Mouse (Mus musculus): ENCODE data around the gene Fabp6.

Fabp6 gene

DNA sequence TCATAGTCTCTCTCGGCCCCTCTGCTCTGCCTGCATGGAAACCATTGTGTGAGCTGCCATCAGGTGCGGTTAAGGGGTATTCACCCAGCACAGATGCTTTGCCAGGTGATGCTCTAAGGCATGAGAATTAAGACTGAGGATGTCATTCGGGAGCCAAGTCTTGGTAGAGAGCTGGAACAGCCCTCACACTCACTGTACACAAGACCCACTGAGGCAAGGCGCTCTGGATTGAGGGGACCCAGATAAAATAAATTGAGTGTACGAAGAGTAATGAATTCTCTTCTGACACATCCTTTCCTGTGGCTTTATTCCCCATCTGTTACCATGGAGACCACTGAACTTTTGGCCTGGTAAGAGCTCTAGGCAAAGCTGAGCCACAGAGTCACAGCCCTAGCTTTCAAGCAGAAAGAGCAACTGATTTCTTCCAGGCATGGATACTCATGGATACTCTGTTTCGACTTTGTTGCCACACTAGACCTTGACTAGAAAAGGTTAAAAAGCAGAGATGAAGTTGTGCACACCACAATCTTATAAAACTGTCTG is 11.7 kb downstream of the Fabp6 start:
- DNase-seq (ENCODE audit: low read depth): no peak

DNA sequence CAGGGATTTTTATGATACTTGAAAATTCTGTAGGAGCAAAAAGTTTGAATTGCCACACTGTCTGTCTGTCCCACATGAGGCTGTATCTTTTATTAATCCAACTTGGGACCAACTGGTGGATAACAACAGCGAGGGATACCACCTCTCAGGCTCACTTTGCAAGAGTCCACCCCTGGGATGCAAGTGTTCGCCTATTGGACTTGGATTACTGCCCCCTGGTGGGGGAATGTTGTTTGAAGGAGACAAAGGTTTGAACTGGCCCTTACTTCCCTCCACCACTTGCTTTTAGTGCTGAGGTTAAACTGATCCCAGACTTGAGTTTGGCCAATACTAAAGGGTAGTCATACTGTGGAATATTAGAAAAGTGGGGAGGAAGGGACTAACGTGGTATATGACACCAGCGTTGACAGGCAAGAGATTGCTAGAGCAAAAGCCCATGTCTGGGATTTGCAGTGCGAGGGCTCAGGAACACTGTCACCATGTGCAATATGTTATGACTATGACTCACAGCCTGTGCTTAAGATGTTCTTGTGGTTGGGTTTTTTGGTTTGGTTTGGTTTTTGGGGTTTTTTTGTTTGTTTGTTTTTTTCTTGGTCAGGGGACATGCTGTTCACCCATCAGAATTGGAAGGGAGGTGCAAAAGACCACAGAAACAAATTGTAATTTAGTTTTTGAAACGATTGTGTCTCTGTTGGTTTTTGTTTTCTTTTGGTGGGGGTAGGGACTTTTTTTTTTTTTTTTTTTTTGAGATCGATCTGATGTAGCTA is 14.8 kb downstream of the Fabp6 start, which contains the start of gene 4933415A04Rik:
Gene 4933415A04Rik, plus strand, starts transcription at position 717 of the 767 bp plus-strand sequence.
- peak; percentile 28 for DNase-seq (ENCODE audit: low read depth)

DNA sequence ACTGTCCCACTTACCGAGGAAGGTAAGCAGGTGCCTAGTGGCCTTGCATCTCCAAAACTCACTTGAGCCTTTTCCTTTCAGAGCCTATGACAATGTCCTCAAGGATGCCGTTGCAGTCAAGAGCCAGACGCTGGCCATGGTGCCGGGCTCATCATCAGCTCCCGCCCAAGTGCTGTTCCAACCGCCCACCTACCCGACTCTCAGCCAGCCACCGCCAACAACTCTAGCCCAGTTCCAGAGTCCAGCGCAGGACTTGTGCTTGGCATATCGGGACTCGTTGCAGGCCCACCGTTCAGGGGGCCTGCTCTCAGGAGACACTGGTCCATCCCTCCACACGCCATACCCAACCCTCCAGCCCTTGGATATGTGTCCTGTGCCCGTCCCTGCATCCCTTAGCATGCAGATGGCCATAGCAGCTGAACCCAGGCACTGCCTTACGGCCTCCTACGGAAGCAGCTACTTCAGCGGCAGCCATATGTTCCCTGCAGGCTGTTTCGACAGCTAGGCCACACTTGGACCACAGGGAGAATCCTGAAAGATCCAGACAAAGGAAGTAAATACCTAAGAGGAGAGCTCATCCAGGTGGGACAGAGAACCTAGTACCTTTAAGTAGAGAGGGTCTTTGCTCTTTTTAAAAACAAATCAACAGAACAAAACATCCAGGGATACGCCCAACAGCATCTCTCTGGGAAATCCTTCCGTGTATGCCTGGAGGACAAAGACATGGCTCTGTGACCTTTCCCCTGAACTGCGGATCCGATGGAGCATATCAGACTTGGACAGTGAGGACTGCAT is 15.9 kb downstream of the Fabp6 start:
- DNase-seq (ENCODE audit: low read depth): no peak

DNA sequence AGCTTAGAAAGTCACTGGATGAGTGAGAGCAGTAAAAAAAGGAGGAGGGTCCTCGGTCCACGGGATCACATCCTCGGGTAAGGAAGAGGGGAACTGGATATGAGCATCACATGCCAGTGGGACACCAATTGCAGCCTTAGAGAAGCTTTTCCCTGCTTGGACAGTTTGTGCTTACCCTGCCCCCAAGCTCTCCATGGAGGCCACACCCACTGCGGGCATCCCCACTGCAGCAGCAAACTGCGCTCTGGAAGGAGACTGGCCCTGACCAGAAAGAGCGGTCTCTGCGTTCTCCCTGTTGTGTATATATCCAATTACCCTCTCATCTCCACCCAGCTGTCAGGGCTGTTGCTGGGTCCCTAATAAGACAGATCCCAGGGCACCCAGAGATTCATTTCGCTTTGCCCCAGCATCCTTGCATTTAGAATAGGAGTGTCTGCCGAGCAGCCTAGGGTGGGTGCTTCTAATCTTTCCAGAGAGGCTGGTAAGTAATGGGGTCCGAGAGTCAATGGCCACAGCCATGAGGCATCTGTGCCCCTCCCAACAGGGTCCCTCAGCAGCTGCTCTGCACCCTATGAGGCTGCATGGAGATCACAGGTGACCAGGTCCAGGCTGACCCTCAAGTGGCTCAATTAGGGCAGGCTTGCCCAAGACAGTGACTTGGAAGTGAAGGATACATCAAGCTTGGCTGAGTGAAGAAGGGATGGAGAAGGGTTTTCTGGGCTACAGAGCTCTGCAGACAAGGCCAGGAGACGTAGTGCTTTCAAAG is 23.4 kb downstream of the Fabp6 start:
- DNase-seq (ENCODE audit: low read depth): no peak

DNA sequence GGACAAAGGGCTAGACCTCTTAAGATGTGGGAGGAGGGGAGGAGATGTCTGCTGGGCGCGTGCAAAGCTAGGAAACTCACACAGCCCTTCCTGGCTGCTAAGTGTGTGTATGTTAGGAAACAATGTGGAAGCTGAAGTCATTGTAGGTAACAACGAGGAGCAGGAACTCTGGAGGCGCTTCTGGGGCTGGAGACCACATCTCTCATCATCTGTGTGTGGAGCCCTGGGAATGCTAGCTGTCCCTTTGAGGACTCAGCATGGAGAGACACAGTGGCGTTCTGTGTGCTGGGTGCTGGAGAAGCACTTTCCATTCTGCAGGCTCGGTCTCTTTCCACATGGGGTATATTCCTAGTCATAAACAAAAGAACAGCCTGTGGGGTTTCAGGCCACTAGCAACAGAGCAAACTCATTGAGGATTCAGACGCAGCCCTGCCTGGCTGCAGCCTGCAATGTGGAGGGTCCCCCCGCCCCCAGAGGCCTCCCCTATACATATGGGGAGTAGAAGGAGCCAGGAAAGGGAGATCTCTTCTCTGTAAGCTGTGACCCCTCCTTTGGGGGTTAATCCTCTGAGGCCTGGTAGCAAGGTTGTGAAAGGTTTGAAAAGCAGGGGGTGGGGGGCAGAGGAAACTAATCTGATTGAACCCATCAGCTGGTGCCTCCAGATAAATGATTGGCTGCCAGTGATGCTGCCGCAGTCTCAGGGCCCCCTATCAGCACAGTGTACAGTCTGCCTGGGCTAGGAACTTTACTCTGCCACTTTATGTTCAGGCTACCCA is 25.8 kb downstream of the Fabp6 start:
- no peak for DNase-seq (ENCODE audit: low read depth)

DNA sequence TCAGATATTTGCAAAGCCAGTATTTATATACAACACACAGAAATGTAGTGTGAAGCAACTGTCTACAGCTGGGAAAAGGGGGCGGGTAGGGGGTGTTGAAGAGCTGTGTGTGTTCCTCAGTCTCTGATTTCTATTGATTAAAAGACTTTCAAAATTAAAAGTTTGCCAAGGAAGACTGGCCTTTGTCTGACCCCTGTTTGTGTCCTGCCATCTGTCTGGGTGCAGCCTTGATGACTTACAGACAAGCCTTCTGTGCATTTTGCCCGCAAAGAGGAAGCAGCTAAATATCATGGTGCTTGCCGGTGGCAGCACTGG is 26.3 kb downstream of the Fabp6 start:
- DNase-seq (ENCODE audit: low read depth): no peak

DNA sequence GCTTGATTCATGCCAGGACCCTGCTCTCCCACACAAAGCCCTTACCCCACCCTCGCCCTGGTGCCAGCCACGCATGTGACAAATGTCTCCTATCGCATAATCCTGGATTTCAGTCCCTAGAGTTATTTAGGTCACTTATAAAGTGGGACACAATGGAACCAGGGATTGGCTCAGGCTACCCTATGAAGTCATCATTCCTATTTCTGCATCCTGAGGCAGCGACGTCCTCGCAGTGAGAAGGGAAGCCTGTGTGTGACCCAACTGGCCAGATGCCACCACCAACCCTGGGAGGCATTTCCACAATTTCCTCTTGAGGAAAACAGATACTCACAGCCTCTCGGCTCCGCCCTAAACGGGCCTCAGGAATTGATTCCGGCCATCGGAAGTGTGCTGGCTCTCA is 31.7 kb downstream of the Fabp6 start:
- DNase-seq (ENCODE audit: low read depth): no peak

DNA sequence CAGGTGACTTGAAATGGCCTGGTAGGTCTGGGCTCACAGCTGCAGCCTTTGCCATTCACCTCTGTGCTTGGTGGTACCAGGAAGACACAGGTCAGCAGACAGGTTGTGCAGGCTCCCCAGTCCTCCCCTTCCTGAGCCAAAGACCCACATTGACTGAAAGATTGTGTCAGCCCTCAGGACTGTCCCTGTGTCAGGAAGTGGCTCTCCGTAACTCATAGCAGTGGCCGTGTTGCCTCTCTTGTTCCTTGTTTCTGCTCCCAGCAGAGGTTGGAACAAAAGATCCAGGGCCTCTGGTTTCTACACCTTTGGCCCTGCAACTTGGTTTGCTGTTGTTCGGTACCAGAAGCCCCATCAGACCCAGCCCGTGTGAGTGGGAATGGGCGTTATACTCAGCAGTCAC is 32.2 kb downstream of the Fabp6 start:
- no peak for DNase-seq (ENCODE audit: low read depth)

DNA sequence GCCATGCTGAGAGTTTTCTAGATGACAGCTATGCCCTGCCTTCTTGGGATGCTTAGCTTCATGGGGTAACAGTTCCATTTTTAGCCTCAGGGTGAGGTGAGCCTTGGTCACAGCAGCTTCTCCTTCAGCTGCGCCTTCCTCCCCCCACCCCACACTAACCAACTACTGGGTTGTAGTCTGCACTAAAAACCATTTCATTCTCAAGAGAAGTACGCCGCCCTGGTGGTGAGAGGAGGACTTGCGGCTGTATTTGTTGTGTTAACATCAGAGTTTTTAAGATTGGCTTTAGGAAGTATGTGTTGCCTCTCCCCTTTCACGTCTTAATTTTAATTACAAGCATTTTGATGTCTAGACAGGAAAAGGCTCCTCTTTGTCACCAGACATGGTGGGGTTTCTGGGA is 33.1 kb downstream of the Fabp6 start:
- peak; percentile 17 for DNase-seq (ENCODE audit: low read depth)

DNA sequence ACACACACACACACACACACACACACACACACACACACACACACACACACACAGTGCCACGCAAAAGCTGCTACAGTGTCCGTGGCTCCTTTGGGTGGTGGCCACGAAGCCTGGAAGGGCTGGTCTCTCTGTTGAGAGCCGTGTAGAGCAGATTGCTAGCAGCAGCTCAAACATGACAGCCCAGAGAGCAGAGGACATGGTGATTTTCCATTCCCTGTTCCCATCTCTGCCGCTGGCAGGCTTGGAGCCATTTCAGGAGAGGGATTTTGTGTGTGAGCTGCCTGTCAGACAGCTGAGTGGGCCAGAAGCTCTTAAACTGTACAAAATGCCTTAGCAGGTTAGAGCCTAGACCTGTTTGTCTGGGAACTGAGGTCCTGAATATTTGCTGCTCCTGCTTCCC is 34.6 kb downstream of the Fabp6 start:
- DNase-seq (ENCODE audit: low read depth): no peak

DNA sequence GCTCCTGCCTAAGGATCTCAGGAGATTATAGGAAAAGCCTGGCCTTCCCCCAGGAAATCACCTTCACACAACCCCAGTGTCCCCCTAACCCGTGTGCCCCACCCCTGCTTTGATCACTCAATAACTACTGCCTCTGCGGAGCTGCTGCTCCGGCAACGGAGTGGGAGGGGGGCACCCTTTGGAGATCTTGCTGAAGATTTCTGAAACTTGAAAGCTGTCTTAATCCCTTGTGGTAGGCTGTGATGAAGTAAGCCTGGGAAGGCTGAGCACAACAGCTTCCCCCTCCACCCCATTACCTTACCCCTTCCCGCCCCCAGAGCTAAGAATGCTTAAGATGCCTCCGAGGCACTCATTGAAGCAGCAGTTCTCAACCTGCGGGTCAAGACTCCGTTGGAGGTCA is 35.5 kb downstream of the Fabp6 start:
- DNase-seq (ENCODE audit: low read depth): no peak

DNA sequence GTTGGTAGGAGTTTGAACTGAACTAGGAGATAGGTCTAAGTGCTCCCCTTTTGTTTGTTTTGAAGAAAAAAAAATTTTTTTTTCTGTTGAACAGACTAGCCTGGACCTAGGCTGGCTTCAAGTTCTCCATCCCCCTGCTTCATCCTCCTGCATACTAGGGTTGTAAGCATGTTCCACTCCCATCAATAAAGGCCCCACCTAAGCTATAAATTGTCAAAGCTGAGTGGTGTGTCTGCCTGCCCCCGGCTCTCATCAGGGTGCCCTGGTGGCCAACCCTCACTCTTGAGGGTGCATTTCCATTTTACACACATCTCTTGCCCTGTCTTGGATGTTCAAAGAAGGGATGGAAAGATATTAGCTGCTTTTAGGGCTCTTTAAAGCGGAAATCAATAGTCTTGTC is 35.9 kb downstream of the Fabp6 start:
- no peak for DNase-seq (ENCODE audit: low read depth)

DNA sequence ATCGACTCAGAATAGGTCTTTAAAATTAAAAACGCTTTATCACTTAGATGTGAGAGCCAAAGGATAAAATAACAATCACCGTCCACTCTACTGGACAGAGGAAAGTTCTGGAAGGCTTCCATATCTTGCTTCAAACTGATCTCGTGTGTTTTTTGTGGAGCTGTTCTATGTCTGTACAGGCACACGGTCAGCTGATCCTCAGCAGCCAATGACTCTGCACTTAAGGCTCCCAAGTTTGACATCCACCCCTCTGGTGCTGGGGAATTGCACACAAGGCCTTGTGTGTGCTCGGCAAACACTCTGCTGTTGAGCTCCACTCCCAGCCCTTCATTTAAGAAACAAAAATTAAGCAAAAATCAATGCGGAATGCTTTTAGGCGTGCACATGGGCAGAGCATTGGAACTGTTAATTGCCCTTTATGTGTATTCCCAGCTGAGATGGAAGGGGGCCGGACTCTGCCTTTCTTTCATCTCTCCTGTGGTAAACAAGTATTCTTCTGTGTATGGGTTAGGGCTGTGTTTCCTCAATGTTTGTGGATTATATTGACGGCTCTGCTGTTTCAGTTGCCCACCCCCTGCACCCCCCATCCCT is 37.6 kb downstream of the Fabp6 start:
- no peak for DNase-seq (ENCODE audit: low read depth)

DNA sequence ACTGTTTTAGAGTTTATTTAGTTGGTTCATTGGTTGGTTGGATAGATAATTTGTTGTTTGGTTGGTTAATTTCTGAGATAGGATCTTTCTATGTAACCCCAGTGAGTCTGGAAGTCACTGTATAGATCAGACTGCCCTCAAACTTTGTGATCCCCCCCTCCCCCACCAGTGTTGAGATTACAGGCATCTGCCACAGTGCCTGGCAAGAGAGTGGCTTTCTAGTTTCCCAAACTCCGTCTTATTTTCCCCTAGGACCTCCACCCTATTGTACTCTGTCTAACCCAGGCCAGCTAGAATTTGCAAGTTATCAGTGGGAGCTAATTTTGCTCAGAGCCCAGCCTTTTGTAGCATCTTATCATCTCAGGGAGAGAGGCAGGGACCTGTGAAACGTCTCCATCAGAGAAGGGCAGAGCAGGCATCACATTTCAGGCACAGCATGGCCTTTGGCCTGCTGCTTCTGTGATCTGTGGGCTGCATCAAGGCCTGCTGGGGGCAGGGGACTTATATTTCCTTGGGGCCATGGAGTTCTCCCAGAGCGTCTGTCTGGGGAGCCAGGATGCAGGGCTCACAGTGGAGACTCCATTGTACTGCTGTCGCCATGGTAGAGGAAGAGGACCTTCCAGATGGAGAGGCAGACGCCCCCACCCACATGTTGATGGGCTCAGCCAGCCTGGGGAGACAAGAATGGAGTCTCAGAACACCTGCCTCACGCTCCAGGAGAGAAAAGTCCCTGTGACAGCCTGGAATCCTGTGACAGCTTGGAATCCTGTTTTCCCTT is 41.6 kb downstream of the Fabp6 start:
- no peak for DNase-seq (ENCODE audit: low read depth)

DNA sequence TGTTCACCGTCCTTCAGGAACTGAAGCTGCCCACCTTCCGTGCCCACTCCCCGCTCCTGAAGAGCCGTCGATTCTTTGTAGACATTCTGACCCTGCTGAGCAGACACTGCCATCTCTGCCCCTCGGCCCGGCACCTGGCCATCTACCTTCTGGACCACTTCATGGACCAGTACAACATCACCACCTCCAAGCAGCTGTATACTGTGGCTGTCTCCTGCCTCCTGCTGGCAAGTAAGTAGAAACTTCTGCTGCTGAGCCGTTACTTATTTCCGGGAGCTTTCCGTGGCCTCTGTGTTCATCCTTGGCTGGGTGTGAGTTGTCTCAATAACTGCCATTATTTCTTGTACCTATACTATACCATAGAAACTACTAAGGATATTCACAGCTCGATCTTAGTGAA is 44.8 kb downstream of the Fabp6 start:
- no peak for DNase-seq (ENCODE audit: low read depth)

DNA sequence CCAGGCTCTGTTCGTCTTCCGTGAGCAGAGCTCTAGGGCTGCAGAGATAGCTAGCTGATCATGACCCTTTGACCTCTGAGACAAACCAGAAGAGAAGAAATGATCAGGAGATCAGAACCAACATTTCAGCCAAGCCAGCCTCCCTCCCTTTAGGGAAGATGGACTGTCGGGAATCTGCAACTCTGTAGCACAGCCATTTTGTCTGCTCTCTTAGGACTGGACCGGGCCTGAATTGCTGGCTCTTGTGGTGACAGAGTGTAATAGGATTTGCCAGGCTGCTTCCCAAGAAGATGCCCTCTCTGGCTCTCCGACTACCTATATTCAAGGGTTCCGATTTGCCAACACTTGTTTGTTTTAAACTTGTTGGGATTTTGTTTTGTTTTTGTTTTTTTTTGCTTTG is 48.7 kb downstream of the Fabp6 start:
- DNase-seq (ENCODE audit: low read depth): no peak

DNA sequence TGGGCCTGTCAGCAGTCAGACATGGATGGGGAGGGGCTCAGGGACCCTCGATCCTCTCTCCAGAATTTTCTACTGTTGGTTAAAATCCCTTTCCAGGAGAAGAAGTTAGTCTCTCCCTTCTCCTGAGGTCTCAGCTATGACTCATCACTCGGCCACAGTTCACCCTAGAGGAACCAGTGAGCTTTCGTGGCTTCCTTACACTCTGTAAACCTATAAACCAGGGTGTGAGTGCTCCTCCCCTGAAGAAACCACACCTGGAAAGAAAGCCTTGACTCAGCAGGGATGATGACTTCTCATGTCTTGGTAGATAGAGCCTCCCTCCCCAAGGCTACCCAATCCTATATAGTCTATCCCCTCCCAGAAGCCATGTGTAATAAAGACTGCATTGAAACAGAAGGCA is 49.6 kb downstream of the Fabp6 start:
- no peak for DNase-seq (ENCODE audit: low read depth)

DNA sequence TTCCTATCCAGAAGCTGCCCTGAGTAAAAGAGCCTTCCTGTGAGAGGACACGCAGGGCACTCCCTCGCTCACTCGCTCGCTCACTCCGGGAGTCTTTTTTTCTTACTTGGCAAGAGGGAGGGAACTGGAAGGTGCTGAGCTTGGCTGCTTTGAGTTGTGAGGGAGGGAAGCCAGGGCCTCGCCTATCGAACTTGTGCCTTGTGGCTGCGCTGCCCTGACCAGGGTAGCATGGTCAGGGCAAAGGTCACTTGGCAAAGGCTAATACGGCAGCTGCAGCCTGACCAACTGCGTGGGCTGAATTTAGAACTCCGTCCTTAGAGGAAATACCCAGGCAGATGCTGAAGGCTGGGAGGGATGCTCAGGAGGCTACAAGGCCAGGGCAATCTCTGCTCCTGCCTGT is 51.6 kb downstream of the Fabp6 start:
- no peak for DNase-seq (ENCODE audit: low read depth)

DNA sequence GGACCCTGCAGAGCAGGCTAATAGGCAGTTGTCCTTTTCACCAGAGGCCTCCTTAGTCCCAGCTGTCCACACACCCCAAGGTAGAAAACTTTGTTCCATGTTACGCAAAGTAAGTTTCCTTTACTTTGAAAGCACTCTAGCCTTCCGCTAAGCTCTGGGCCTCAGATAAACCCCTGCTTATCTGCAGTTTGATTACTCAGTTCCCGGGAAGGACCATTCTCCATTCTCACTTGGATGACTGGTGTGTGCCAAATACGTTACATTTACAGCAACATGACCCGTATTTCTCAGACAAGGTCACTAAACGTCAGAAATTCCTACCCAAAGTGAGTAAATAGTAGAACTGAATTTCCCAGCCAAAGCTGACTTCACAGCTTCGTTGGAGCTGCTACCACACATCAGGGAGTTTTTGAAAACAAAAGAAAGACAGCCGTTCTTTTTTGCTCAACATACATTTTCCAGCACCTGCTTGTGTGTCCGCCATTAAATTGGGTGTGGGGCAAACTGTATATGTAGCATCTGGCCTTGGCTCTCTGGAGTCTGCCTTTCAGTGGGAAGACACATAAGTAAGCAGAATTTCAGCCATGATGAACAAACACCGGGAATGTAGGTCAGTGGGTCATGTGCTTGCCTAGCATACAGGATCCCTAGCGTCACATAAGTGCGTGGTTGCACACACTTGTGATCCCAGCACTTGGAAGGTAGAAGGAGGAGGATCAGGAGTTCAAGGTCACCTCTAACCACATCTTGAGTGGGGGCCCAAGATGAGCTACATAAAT is 52.5 kb downstream of the Fabp6 start:
- DNase-seq (ENCODE audit: low read depth): no peak

DNA sequence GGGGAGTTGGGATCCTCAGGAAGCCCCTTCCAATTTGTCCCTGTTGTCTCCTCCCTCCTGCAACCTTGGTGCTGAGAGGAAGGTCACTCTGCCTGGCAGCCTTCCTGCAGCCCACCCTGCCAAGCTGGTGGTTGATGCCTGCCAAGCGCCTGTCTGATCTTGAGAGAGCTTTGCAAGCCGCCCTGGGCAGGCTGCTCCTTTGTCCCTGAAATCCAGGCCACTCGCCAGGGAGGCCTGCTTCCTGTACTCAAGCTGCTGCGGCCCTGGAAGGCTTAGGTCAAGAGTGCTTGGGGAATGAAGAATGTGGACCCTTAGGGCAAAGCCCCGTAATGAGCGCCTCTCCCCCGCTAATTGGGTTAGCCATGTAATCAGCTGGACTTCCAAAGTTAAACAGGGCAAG is 53.2 kb downstream of the Fabp6 start:
- no peak for DNase-seq (ENCODE audit: low read depth)
